Comparison of ENCODE assay signal across 9 mouse cellular contexts in genomic region chr2:6547139-6547664, GRCm38 (mm10).
DNase-seq lines count a peak whose midpoint lies in the region; ATAC-seq lines count a peak whose summit lies in the region.
"Had no signal": no experiment of that assay in that cellular context is flagged by ENCODE, and none has a peak within 500 bp of the region (broad histone marks: within the 10 kb centered on the region; RNA-seq: fewer than 3 reads in every experiment).

No protein-coding gene starts in this region.

- no peaks in the 10 kb centered on the region for H3K9me3 ChIP-seq in limb, embryonic 15.5 days
- H3K9me3 ChIP-seq: embryonic facial prominence, embryonic 13.5 days had no signal

- H3K27me3 ChIP-seq in limb, embryonic 15.5 days: no peaks in the 10 kb centered on the region
- H3K27me3 ChIP-seq: embryonic facial prominence, embryonic 13.5 days had no signal

- H3K27ac ChIP-seq in limb, embryonic 15.5 days: peak overlapping the region; percentile 7; the same call in 1 of the 2 replicates
- H3K27ac ChIP-seq: embryonic facial prominence, embryonic 13.5 days had no signal

- H3K4me1 ChIP-seq in limb, embryonic 15.5 days: no peaks in the 10 kb centered on the region

- peak; percentile 91 for DNase-seq in heart, adult 11 months
- no peak for DNase-seq in heart, adult 8-10 months (ENCODE audit: low spot score)
- peak; percentile 23 for DNase-seq in cerebellum, adult 9-10 months
- peak; percentile 24 to 33 for DNase-seq in heart, postnatal 10 days
- no peak for DNase-seq in left cerebral cortex, adult 9 months (ENCODE audit: low spot score in 2 of 2)
- DNase-seq in layer of hippocampus, postnatal 10 days (ENCODE audit: low spot score in 2 of 2): no peak
- DNase-seq in frontal cortex, adult 2 months (ENCODE audit: extremely low spot score in 1 of 2, low spot score in 1 of 2): no peak

- no peak overlapping the region for H3K4me2 ChIP-seq in limb, embryonic 15.5 days
- H3K4me2 ChIP-seq: embryonic facial prominence, embryonic 13.5 days had no signal

- no peaks in the 10 kb centered on the region for H3K36me3 ChIP-seq in limb, embryonic 15.5 days
- H3K36me3 ChIP-seq: embryonic facial prominence, embryonic 13.5 days had no signal

- 59% methylated on average over 9 of the region's 9 CpGs for WGBS in limb, embryonic 15.5 days

- no peak overlapping the region for H3K9ac ChIP-seq in limb, embryonic 15.5 days
- H3K9ac ChIP-seq: embryonic facial prominence, embryonic 13.5 days had no signal

- no peak for ATAC-seq in limb, embryonic 15.5 days (ENCODE audit: insufficient number of reproducible peaks, low FRiP score, low TSS enrichment, low read depth)

- intact Hi-C loops in heart, postnatal 10 days (cut with DNase I): loop anchor here (5.0 kb wide), 1 partner anchor 70 kb away; no protein-coding TSS in a partner anchor

- H3K4me3 ChIP-seq in limb, embryonic 15.5 days: no peak overlapping the region
- H3K4me3 ChIP-seq: embryonic facial prominence, embryonic 13.5 days had no signal

Comparison
In these comparisons a context has a peak if more than half of its experiments do, and no peak if none do; other contexts are left out.
1. DNase-seq: peak in heart, adult 11 months (single experiment), cerebellum, adult 9-10 months (single experiment) and heart, postnatal 10 days (2 of 2); none in heart, adult 8-10 months (single experiment), left cerebral cortex, adult 9 months (0 of 2), layer of hippocampus, postnatal 10 days (0 of 2) and frontal cortex, adult 2 months (0 of 2).